Mouse (Mus musculus) gonadal fat pad, adult 2 months (tissue): Measurements from ENCODE around the gene Ppp1r18. TPM values are rescaled to one million over a fixed set of nuclear protein-coding genes. Genes with fewer than 3 reads are reported as not detected.

Experiments
- DNase-seq: peaks from one replicate; pipeline ENCODE4 v3.0.0-alpha.2; 2012; ENCODE audit warnings: low read depth
- polyA plus RNA-seq: library from polyadenylated mRNA; depleted of rRNA; stranded (reverse); fragments of >200 nt; gene quantifications from 2 replicates; pipeline ENCODE4 v1.2.3, GENCODE M21; 2012; rRNA removed

Ppp1r18 gene
- polyA plus RNA-seq: 43.2 and 48.6 TPM in 2 replicates

DNA sequence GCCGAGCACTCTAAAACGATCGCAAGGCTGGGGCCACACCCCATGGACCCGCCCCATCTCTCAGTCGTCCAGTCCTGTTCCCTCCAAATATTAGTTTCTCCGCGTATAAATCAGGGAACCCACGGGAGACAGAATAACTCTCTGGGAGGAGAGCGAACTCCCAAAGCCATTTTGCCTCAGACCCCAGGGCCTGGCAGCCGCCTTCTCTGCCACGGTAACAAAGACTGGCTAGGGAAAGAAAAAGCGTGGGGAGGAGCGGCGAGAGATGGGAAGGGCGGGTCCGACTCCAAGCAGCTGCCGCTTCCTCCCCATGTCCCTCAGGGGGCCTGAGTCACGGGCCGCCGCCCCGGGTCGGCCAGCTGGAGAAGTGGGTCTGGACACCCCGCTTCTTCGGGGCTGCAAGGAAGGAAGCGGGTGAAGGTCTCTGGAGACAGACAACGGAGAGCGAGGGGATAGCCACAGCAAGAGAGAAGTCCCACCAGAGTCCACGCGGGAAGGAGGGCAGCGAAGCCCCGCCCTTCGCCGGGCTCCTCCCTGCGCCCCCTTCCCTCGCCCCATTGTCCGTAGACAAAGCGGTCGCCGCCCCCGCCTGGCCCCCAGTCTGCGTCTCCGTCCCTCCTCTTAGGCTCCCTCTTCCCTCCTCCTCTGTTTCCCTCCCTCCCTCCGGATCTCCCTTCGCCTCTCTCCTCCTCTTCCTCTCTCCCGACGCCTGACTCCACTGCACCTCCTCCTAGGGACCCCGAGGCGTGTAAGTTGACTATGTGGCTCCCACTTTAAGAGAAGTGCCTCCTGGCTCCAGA is at the start of gene Ppp1r18:
TSS of gene Ppp1r18 (plus strand) at position 113 of the 800 bp plus-strand sequence.
- DNase-seq: no peak

GRCm38 (mm10) chr17:35815836-35816235 is 49.6 kb upstream of the Ppp1r18 start:
- no peak for DNase-seq

- DNase-seq: no peak
These were observed 48.7 kb upstream of the Ppp1r18 start for GRCm38 (mm10) chr17:35816686-35817085.

DNA sequence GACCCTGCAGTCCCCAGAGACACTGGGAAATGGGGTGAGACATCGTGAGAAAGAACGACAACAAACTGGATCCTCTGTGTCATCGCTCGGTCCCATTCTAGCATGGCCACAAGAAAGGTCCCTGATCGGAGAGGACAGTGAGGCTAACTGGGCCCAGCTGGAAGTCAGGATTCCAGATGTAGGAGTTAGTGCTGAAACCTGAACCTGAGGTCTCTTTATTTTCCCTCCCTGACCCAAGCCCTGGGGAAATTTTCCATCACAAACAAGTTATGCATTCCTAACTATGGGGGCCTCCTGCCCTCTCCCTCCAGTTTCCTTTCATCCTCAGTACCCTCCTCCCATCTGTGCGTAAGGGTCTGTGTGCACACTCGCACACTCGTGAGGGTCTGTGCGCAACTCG is 48.2 kb upstream of the Ppp1r18 start:
- DNase-seq: no peak

DNA sequence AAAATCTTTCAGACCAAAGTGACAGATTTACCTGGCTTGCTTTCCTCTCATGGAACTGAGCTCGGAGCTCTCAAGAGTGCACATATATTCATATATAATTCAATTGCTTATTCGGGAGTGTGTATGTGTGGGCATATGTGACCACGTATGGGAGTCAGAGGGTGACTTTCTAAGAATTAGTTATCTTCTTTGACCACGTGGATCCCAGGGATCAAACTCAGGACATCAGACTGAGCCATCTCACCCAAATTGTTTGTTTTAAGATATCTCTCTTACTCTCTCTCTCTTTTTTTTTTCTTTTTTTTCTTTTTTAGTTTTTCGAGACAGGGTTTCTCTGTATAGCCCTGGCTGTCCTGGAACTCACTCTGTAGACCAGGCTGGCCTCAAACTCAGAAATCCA is 45.3 kb upstream of the Ppp1r18 start:
- no peak for DNase-seq

GRCm38 (mm10) chr17:35821439-35822430 is 43.7 kb upstream of the Ppp1r18 start, which contains the start of gene Ier3:
Gene Ier3 (plus strand): TSS chr17:35821684.
- DNase-seq: no peak

DNA sequence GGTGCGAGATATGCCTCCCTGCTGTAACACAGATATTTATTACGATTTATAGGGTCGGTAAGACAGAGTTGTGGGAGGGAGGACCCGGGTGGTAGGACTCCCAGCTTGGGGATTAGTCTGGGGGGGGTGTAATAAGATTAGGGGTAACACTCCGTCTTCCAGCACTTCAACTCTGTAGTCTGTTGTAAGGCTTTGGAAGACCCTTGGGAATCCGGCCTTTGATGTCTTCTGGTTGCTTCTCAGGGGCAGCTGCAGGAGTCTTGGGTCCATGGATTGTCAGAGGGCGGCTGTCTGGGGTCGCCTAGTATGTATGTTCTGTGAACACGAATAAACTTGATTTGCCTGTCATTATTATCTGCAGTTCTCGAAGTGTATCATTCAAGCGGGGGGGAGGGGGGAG is 42.8 kb upstream of the Ppp1r18 start:
- DNase-seq: no peak

GRCm38 (mm10) chr17:35822964-35823937 is 42.1 kb upstream of the Ppp1r18 start, which contains the start of gene Flot1:
Gene Flot1 (plus strand): TSS chr17:35823230.
- DNase-seq: no peak

- no peak for DNase-seq
These were observed 41.0 kb upstream of the Ppp1r18 start for GRCm38 (mm10) chr17:35824402-35824801.

DNA sequence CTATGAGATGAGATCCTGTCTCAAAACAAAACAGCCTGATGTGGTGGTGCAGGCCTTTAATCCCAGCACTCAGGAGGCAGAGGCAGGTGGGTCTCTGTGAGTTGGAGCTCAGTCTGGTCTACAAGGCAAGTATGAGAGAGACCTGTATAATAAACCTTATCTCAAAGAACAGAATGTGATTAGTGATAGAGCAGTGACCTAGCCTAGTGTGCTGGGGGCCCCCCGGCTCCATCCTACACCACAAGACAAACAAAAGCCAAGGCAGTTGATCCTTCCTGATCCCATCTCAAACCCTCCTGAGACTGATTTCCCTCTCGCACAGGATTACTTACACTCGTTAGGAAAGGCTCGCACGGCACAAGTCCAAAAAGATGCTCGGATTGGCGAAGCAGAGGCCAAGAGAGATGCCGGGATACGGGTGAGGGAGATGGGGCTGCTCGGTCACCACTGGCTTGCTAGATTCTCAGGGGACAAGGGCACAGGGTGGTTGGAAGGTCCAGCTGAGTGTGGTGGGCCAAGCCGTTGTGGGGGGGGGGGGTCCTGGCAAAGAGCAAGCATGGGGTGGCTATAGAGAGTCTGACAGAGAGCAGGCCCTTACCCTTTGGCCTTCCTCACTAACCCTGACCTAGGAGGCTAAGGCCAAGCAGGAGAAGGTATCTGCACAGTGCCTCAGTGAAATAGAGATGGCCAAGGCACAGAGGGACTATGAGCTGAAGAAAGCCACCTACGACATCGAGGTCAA is 40.1 kb upstream of the Ppp1r18 start:
- no peak for DNase-seq

DNA sequence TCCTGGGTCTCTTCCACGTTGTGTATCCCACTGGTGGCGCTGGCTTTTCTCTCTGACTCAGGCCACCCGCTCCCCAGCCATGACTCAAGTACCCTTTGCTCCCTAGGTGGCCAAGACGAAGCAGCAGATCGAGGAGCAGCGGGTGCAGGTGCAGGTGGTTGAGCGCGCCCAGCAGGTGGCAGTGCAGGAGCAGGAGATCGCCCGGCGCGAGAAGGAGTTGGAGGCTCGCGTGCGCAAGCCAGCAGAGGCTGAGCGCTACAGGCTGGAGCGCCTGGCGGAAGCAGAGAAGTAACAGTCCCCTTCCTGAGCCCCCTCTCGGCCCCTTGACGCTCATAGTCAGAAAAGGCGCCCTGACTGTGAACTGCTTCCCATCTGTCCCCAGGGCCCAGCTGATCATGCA is 35.7 kb upstream of the Ppp1r18 start:
- no peak for DNase-seq

DNA sequence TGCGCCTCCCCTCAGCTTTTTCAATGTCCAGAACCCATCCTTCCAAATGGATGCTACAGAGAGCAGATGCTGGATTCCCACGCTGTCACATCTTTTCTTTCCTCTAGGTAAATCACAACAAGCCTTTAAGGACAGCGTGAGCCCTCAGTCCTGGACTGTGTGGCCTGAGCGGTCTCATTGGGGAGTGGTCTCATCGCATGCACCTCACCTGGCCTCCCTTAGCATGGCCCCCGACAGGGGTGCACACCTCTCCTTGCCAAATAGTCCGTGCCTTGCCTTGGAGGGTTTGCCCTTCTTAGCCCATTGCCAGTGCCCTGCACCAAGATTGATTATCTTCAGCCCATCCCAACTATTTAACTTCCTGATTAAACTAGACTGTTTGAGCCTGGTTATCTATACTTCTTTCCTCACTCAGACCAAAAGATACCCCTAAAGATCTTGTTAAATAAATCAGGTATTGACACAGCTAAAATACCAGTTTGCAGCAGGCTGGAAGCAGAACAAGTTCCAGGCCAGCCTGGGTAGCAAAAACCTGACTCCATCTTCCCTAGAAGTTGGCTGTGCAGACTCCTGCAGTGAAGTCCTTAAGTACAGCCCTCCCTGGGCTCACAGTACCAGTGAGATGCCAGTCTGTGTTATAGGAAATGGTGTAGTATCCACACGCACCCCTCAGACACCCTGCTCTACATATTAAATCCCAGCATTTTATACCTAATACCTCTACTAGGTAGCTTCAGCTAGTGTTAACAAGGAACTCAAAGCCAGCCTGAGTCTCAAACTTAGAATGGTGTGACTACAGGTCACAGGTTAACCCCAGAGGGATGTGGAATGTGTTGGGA is 32.8 kb upstream of the Ppp1r18 start:
- DNase-seq: no peak

GRCm38 (mm10) chr17:35833239-35833751 is 32.1 kb upstream of the Ppp1r18 start:
- DNase-seq: no peak

GRCm38 (mm10) chr17:35833894-35834293 is 31.5 kb upstream of the Ppp1r18 start:
- DNase-seq: no peak

- no peak for DNase-seq
These were observed 30.5 kb upstream of the Ppp1r18 start for GRCm38 (mm10) chr17:35834696-35835422.

GRCm38 (mm10) chr17:35835424-35836140 is 29.8 kb upstream of the Ppp1r18 start:
- DNase-seq: no peak

- no peak for DNase-seq
These were observed 29.0 kb upstream of the Ppp1r18 start for GRCm38 (mm10) chr17:35836178-35836965.
